Mouse (Mus musculus) stomach, postnatal 0 days (tissue): ENCODE data around the gene Fancg.
A peak's percentile ranks its signal among the peaks of the same experiment; 100 is the strongest.

ENCODE experiments used
- CTCF ChIP-seq: IDR thresholded peaks from 2 replicates; pipeline ENCODE4 v1.5.1; 2016; ENCODE audit warnings: antibody characterized with exemption, low read depth, mild to moderate bottlenecking, moderate library complexity
- EP300 ChIP-seq: optimal IDR thresholded peaks from 2 replicates; pipeline ENCODE3; 2016; ENCODE audit warnings: antibody characterized with exemption

- TF ChIP-seq CTCF (peak; percentile 82), EP300 (no peak)
Observed at GRCm38 (mm10) chr4:42961592-42961991, 48.7 kb downstream of the Fancg start.
